Mouse (Mus musculus) forebrain, embryonic 14.5 days (tissue): ENCODE data around the gene Gm4763. TPM values are rescaled to one million over a fixed set of nuclear protein-coding genes. Genes with fewer than 3 reads are reported as not detected.
"Not testable (repeated sequence)": the region's sequence is repeated elsewhere in the genome, so short reads cannot be mapped to it uniquely, and the experiment has no call there.

ENCODE experiments used
- ATAC-seq: fragments of 200-750 bp; cut with Nextera tagmentation; 2 replicates; pipeline ENCODE4 v1.8.0; 2017; ENCODE audit warnings: mild to moderate bottlenecking, moderate library complexity
- DNase-seq: peaks from one replicate; pipeline ENCODE4 v3.0.0-alpha.2; 2015; ENCODE audit warnings: low spot score
- H3K27ac ChIP-seq: fragments of 300-500 bp; sonication (generic); 2 replicates; pipeline ENCODE4 v1.5.1; 2014; ENCODE audit warnings: low read depth, mild to moderate bottlenecking, control low read depth, low read length, moderate library complexity
- H3K27me3 ChIP-seq: fragments of 300-500 bp; sonication (generic); replicated peaks from 2 replicates; pipeline ENCODE4 v1.6.1; 2014; ENCODE audit warnings: low read length, control low read depth, mixed read lengths; ENCODE audit not compliant: control insufficient read depth, insufficient read depth
- H3K36me3 ChIP-seq: fragments of 300-500 bp; sonication (generic); 2 replicates; pipeline ENCODE4 v1.6.1; 2014; ENCODE audit warnings: low read length, control low read depth; ENCODE audit not compliant: control insufficient read depth, insufficient read depth
- H3K4me1 ChIP-seq: fragments of 300-500 bp; sonication (generic); 2 replicates; pipeline ENCODE4 v1.6.1; 2014; ENCODE audit warnings: antibody characterized with exemption, low read length, control low read depth; ENCODE audit not compliant: control insufficient read depth, insufficient read depth
- H3K4me2 ChIP-seq: fragments of 300-500 bp; sonication (generic); 2 replicates; pipeline ENCODE4 v1.6.1; 2014; ENCODE audit warnings: mild to moderate bottlenecking, control low read depth, low read length
- H3K4me3 ChIP-seq: fragments of 300-500 bp; sonication (generic); 2 replicates; pipeline ENCODE4 v1.5.1; 2014; ENCODE audit warnings: low read depth, low read length, control low read depth
- H3K9ac ChIP-seq: fragments of 300-500 bp; sonication (generic); 2 replicates; pipeline ENCODE4 v1.6.1; 2014; ENCODE audit warnings: mild to moderate bottlenecking, low read length, control low read depth, moderate library complexity
- H3K9me3 ChIP-seq: fragments of 300-500 bp; sonication (generic); replicated peaks from 2 replicates; pipeline ENCODE4 v1.6.1; 2016; ENCODE audit warnings: low read length, control low read depth, mixed read lengths; ENCODE audit not compliant: control insufficient read depth
- WGBS: fragments of 180-500 bp; shearing (Covaris S2); extraction: QIAGEN DNeasy Blood & Tissue Kit; methylation state at CpG from one replicate; pipeline ENCODE4 v1.1.7; 2014; 5-methylcytosine and 5-hydroxymethylcytosine counted together
- polyA plus RNA-seq: library from polyadenylated mRNA; unstranded; fragments of >200 nt; fragmentation: Nextera tagmentation; extraction: Ambion mirVana; gene quantifications from 2 replicates; pipeline ENCODE4 v1.2.1, GENCODE M21; 2014

The Gm4763 gene
- polyA plus RNA-seq, 1 experiment from 2014 or later, result not detected

GRCm38 (mm10) chr7:24684121-24684520 is 42.6 kb downstream of the Gm4763 start:
- not testable (repeated sequence) for H3K4me2 ChIP-seq, ATAC-seq, H3K4me3 ChIP-seq, H3K9ac ChIP-seq, H3K27ac ChIP-seq, H3K9me3 ChIP-seq, H3K4me1 ChIP-seq, H3K36me3 ChIP-seq, DNase-seq, H3K27me3 ChIP-seq
- 84% methylated on average over 7 of the region's 7 CpGs for WGBS

- Histone ChIP-seq H3K4me3 (no peak within 1 kb of the TSS), H3K27me3 (no peaks in the 10 kb centered on the region), H3K9ac (no peak within 1 kb of the TSS), H3K4me2 (no peak within 1 kb of the TSS), H3K27ac (no peak within 1 kb of the TSS), H3K36me3 (no peaks in the 10 kb centered on the region), H3K9me3 (no peaks in the 10 kb centered on the region), H3K4me1 (no peaks in the 10 kb centered on the region)
- 94% methylated on average over 9 of the region's 9 CpGs for WGBS
- DNase-seq (no peak), ATAC-seq (no peak)
Observed at GRCm38 (mm10) chr7:24676575-24676974, 50.1 kb downstream of the Gm4763 start, which contains the start of gene Tex101. Tex101 (minus strand) TSS chr7:24676675.

GRCm38 (mm10) chr7:24671944-24672439 is 54.7 kb downstream of the Gm4763 start:
- DNase-seq (no peak), ATAC-seq (no peak)
- H3K36me3 ChIP-seq, result no peaks in the 10 kb centered on the region
- no peaks in the 10 kb centered on the region for H3K9me3 ChIP-seq
- no peaks in the 10 kb centered on the region for H3K27me3 ChIP-seq
- no peaks in the 10 kb centered on the region for H3K4me1 ChIP-seq
- H3K4me2 ChIP-seq, result no peak overlapping the region
- H3K4me3 ChIP-seq, result no peak overlapping the region
- WGBS, result 94% methylated on average over 23 of the region's 23 CpGs
- H3K27ac ChIP-seq, result no peak overlapping the region
- no peak overlapping the region for H3K9ac ChIP-seq

Other genes with a start within 250 kb of the Gm4763 start
- gene Cadm4, start 244.9 kb downstream of the Gm4763 start, polyA plus RNA-seq, result 26.3 and 29.0 TPM in 2 replicates
- gene Zfp428, start 219.9 kb downstream of the Gm4763 start, polyA plus RNA-seq, result 178 and 205 TPM in 2 replicates
- gene AC161166.1, start 214.5 kb downstream of the Gm4763 start, polyA plus RNA-seq, result 0.20 and 0.45 TPM in 2 replicates
- 19.5 and 25.1 TPM in 2 replicates for gene Irgq, start 196.2 kb downstream of the Gm4763 start, polyA plus RNA-seq
- 0.28 TPM in 1 of 2 replicates, not detected in the other for gene Pinlyp, start 180.8 kb downstream of the Gm4763 start, polyA plus RNA-seq
- 65.1 and 66.6 TPM in 2 replicates for gene Xrcc1, start 180.6 kb downstream of the Gm4763 start, polyA plus RNA-seq
- 22.6 and 23.2 TPM in 2 replicates for gene Ethe1, start 139.4 kb downstream of the Gm4763 start, polyA plus RNA-seq
- gene Zfp575, start 139.3 kb downstream of the Gm4763 start, polyA plus RNA-seq, result 3.3 and 6.6 TPM in 2 replicates
- gene Phldb3, start 116.1 kb downstream of the Gm4763 start, polyA plus RNA-seq, result not detected in 2 replicates
- 0.20 and 0.21 TPM in 2 replicates for gene Lypd3, start 90.4 kb downstream of the Gm4763 start, polyA plus RNA-seq
- not detected in 2 replicates for gene Tex101, start 50.2 kb downstream of the Gm4763 start, polyA plus RNA-seq
- gene BC049730, start 17.7 kb downstream of the Gm4763 start, polyA plus RNA-seq, result not detected in 2 replicates
- 0.19 and 0.63 TPM in 2 replicates for gene Cd177, start 33.4 kb upstream of the Gm4763 start, polyA plus RNA-seq
- not detected in 2 replicates for gene Ceacam10, start 50.3 kb upstream of the Gm4763 start, polyA plus RNA-seq
- gene Gm9844, start 135.3 kb upstream of the Gm4763 start, polyA plus RNA-seq, result 36.6 and 42.2 TPM in 2 replicates
- not detected in 2 replicates for gene Lypd4, start 143.0 kb upstream of the Gm4763 start, polyA plus RNA-seq
- not detected in 2 replicates for gene Dmrtc2, start 143.1 kb upstream of the Gm4763 start, polyA plus RNA-seq
- 1,541 and 2,138 TPM in 2 replicates for gene Rps19, start 157.5 kb upstream of the Gm4763 start, polyA plus RNA-seq
- not detected in 2 replicates for gene Cd79a, start 170.5 kb upstream of the Gm4763 start, polyA plus RNA-seq
- gene Arhgef1, start 176.0 kb upstream of the Gm4763 start, polyA plus RNA-seq, result 26.9 and 41.3 TPM in 2 replicates
- gene Gm4881, start 217.6 kb upstream of the Gm4763 start, polyA plus RNA-seq, result 0.70 and 1.1 TPM in 2 replicates
- gene Rabac1, start 245.8 kb upstream of the Gm4763 start, polyA plus RNA-seq, result 240 and 248 TPM in 2 replicates